ENCODE assay signal across 1 mouse cellular context in genomic region chr14:32159690-32160246, GRCm38 (mm10).
TF ChIP-seq lines count a peak whose summit lies in the region.

TSS of gene Ncoa4 (plus strand) at chr14:32159865.

TF ChIP-seq in CH12.LX, 34 proteins besides CTCF, POLR2A, EP300 and RAD21 (continued from another document):
- TF ChIP-seq PAX5 (IDR thresholded peaks at IDR 0.05; ENCODE audit: low read length): no peak
- no peak for TF ChIP-seq MEF2A (IDR thresholded peaks at IDR 0.05; ENCODE audit: borderline replicate concordance, low read depth, low read length)
- no peak for TF ChIP-seq JUN (IDR thresholded peaks at IDR 0.05; ENCODE audit: insufficient read depth, low read depth, low read length)
- no peak for TF ChIP-seq USF1 (IDR thresholded peaks at IDR 0.05; ENCODE audit: low read depth, low read length)
- peak; percentile 57 for TF ChIP-seq ELF1 (IDR thresholded peaks at IDR 0.05; ENCODE audit: low read depth, low read length)
- TF ChIP-seq KAT2A (IDR thresholded peaks at IDR 0.05; ENCODE audit: insufficient replicate concordance, low read length): 0 out of 2 replicates have a peak, but pooled peaks have one; percentile 35
- 0 out of 2 replicates have a peak, but pooled peaks have one; percentile 58 for TF ChIP-seq MYC (IDR thresholded peaks at IDR 0.05; ENCODE audit: low read depth, low read length)
- no peak for TF ChIP-seq MAFK (IDR thresholded peaks at IDR 0.05; ENCODE audit: insufficient replicate concordance, low read length)
- TF ChIP-seq SMC3 (IDR thresholded peaks at IDR 0.05; ENCODE audit: low read depth, low read length): no peak
- TF ChIP-seq HCFC1 (IDR thresholded peaks at IDR 0.05; ENCODE audit: low read depth, low read length): peak; percentile 70
- no peak for TF ChIP-seq BHLHE40 (IDR thresholded peaks at IDR 0.05; ENCODE audit: low read depth, low read length)
